Mouse (Mus musculus): ENCODE data around the gene Adtrp.

DNA sequence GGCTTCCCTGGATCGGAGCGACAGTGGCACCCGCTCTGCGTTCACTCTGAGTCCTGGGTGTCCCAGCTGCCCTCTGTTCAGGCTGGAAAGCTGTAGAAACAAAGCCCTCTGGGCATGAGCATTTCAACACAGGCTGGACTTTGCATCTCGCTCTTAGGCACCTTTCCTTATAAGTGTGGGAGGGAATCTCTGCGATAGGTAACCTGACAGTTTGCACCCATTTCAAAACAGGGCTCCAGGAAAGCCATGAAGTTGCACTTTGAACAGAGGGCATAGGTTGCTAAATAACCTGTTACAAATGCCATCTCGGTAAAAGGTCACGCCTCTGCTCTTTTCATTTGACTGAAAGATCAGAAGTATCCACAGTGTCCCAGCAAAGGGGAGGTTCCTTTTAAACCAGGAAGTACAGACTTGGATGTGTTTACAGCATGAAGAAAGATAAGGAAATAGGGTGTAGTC, 19.2 kb downstream of the Adtrp start:
- TF ChIP-seq POLR2A (IDR thresholded peaks at IDR 0.05; ENCODE audit: extremely low read depth, insufficient read depth, low read length) (peak; percentile 65; the same call in 1 of the 2 replicates), CTCF (IDR thresholded peaks at IDR 0.05; ENCODE audit: low read depth, low read length) (no peak)

All from liver, adult 2 months (tissue).